Mouse (Mus musculus) cerebellum, adult 2 months (tissue): Measurements from ENCODE around the gene Lin7a.

Experiments
- CTCF ChIP-seq: fragments of 200-500 bp; IDR thresholded peaks from 2 replicates; pipeline ENCODE4 v1.5.1; 2011; ENCODE audit warnings: low read depth, mild to moderate bottlenecking, control low read depth, low read length, moderate library complexity, borderline replicate concordance; ENCODE audit not compliant: insufficient read depth
- POLR2A ChIP-seq: fragments of 200-500 bp; IDR thresholded peaks from 2 replicates; pipeline ENCODE4 v1.6.1; 2011; ENCODE audit warnings: low read length, control low read depth, borderline replicate concordance; ENCODE audit not compliant: insufficient read depth

DNA sequence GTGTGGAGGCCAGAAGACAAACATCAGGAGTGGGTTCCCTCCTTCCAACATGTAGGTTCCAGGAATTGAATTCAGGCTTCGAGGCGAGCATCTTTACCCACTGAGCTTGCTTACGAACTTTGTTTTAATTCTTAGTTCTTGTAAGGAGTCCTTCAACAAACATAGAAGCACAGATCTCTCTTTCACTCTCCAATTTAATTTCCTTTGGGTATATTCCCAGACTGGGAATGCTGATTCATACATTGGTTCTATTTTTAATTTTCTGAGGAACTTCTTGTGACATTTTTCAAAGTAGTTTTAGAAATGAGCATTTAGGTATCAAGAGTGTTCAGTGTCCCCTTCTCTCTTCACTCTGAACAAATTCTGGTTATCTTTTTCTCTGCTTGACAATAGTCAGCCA lies 68.0 kb downstream of the Lin7a start:
- TF ChIP-seq CTCF (no peak), POLR2A (no peak)
